Mouse (Mus musculus) small intestine, adult 2 months (tissue): ENCODE data around the gene Uchl4.

Source experiments
- CTCF ChIP-seq: fragments of 200-500 bp; IDR thresholded peaks from 2 replicates; pipeline ENCODE4 v1.5.1; 2012; ENCODE audit warnings: low read depth, mild to moderate bottlenecking, control low read depth, inconsistent platforms, low read length, moderate library complexity, mixed read lengths; ENCODE audit not compliant: insufficient replicate concordance, insufficient read length; ENCODE audit errors: extremely low read depth
- POLR2A ChIP-seq: fragments of 200-500 bp; IDR thresholded peaks from 2 replicates; pipeline ENCODE4 v1.6.1; 2012; ENCODE audit warnings: low read depth, mild to moderate bottlenecking, control low read depth, inconsistent platforms, low read length, moderate library complexity

DNA sequence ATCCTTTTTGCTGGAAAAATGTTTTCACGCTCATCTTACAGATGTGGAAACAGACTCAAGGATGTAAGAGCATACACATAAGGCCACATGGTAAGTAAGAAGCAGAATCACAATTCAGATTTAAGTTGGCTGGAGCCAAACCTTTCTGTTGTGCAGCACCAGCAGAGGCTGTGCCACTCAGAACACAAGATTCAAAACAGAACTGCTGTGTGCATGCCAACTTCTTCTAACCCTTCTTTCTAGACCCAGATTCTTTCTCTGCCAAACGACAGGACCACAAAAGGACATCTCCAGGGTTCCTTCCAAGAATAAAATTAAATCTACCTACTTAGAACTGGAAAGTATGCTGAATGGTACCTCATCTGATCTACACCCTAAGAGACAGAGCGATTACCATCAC is 3.3 kb upstream of the Uchl4 start:
- TF ChIP-seq CTCF (no peak), POLR2A (no peak)
